Mouse (Mus musculus): Measurements from ENCODE around the gene Tnfrsf1a. TPM values are rescaled to one million over a fixed set of nuclear protein-coding genes. Genes with fewer than 3 reads are reported as not detected.

Tnfrsf1a gene
- polyA plus RNA-seq, 1 experiment from 2014 or later: 37.0 TPM

- Histone ChIP-seq H3K36me3 (ENCODE audit: control insufficient read depth, insufficient read depth, low read length) (no peaks in the 10 kb centered on the region), H3K9me3 (replicated peaks; ENCODE audit: control insufficient read depth, low read length) (no peaks in the 10 kb centered on the region), H3K9ac (ENCODE audit: low read depth, low read length) (no peak overlapping the region), H3K4me3 (ENCODE audit: low read depth, low read length) (no peak overlapping the region), H3K27ac (ENCODE audit: low read depth, low read length) (no peak overlapping the region), H3K4me1 (ENCODE audit: control insufficient read depth, insufficient read depth, low read length) (peaks cover 7% of the 10 kb centered on the region; the same call in 1 of the 2 replicates), H3K27me3 (ENCODE audit: control insufficient read depth, insufficient read depth, low read length) (peaks cover 44% of the 10 kb centered on the region), H3K4me2 (no peak overlapping the region)
- ATAC-seq (replicated peaks; ENCODE audit: insufficient number of reproducible peaks, low FRiP score, low TSS enrichment): no peak
Measured at GRCm38 (mm10) chr6:125319919-125320296, 29.3 kb upstream of the Tnfrsf1a start.

- 89% methylated on average over 1 of the region's 1 CpGs for WGBS (ENCODE audit: insufficient replicate concordance)
- Histone ChIP-seq H3K4me3 (ENCODE audit: low read depth, low read length) (no peak within 1 kb of the TSS), H3K4me1 (ENCODE audit: control insufficient read depth, insufficient read depth, low read length) (peaks cover 9% of the 10 kb centered on the region), H3K9ac (ENCODE audit: low read depth, low read length) (no peak within 1 kb of the TSS), H3K27me3 (ENCODE audit: control insufficient read depth, insufficient read depth, low read length) (peaks cover 46% of the 10 kb centered on the region), H3K27ac (ENCODE audit: low read depth, low read length) (no peak within 1 kb of the TSS), H3K36me3 (ENCODE audit: control insufficient read depth, insufficient read depth, low read length) (no peaks in the 10 kb centered on the region), H3K4me2 (peak within 1 kb of the TSS; percentile 1; the same call in 1 of the 2 replicates), H3K9me3 (replicated peaks; ENCODE audit: control insufficient read depth, low read length) (no peaks in the 10 kb centered on the region)
- no peak for ATAC-seq (replicated peaks; ENCODE audit: insufficient number of reproducible peaks, low FRiP score, low TSS enrichment)
Measured at GRCm38 (mm10) chr6:125320323-125320722, 28.8 kb upstream of the Tnfrsf1a start, which contains the start of gene Scnn1a. TSS of gene Scnn1a (plus strand) at chr6:125320659.

- WGBS (ENCODE audit: insufficient replicate concordance): 11% methylated on average over 26 of the region's 26 CpGs
- Histone ChIP-seq H3K4me1 (ENCODE audit: control insufficient read depth, insufficient read depth, low read length) (peaks cover 12% of the 10 kb centered on the region), H3K4me3 (ENCODE audit: low read depth, low read length) (no peak overlapping the region), H3K27ac (ENCODE audit: low read depth, low read length) (no peak overlapping the region), H3K9me3 (replicated peaks; ENCODE audit: control insufficient read depth, low read length) (no peaks in the 10 kb centered on the region), H3K9ac (ENCODE audit: low read depth, low read length) (no peak overlapping the region), H3K36me3 (ENCODE audit: control insufficient read depth, insufficient read depth, low read length) (no peaks in the 10 kb centered on the region), H3K27me3 (ENCODE audit: control insufficient read depth, insufficient read depth, low read length) (peaks cover 46% of the 10 kb centered on the region), H3K4me2 (peak overlapping the region; percentile 1; the same call in 1 of the 2 replicates)
- no peak for ATAC-seq (replicated peaks; ENCODE audit: insufficient number of reproducible peaks, low FRiP score, low TSS enrichment)
Measured at GRCm38 (mm10) chr6:125321114-125321855, 27.9 kb upstream of the Tnfrsf1a start.

GRCm38 (mm10) chr6:125322794-125323193, 26.4 kb upstream of the Tnfrsf1a start:
- H3K4me3 ChIP-seq (ENCODE audit: low read depth, low read length): no peak overlapping the region
- WGBS (ENCODE audit: insufficient replicate concordance): 59% methylated on average over 13 of the region's 13 CpGs

GRCm38 (mm10) chr6:125323547-125323946, 25.6 kb upstream of the Tnfrsf1a start:
- ATAC-seq (replicated peaks; ENCODE audit: insufficient number of reproducible peaks, low FRiP score, low TSS enrichment): no peak
- Histone ChIP-seq H3K9me3 (replicated peaks; ENCODE audit: control insufficient read depth, low read length) (no peaks in the 10 kb centered on the region), H3K4me1 (ENCODE audit: control insufficient read depth, insufficient read depth, low read length) (peaks cover 9% of the 10 kb centered on the region), H3K4me3 (ENCODE audit: low read depth, low read length) (no peak overlapping the region), H3K27me3 (ENCODE audit: control insufficient read depth, insufficient read depth, low read length) (peaks cover 46% of the 10 kb centered on the region), H3K9ac (ENCODE audit: low read depth, low read length) (no peak overlapping the region), H3K27ac (ENCODE audit: low read depth, low read length) (no peak overlapping the region), H3K4me2 (no peak overlapping the region), H3K36me3 (ENCODE audit: control insufficient read depth, insufficient read depth, low read length) (no peaks in the 10 kb centered on the region)
- 52% methylated on average over 6 of the region's 6 CpGs for WGBS (ENCODE audit: insufficient replicate concordance)

More at GRCm38 (mm10) chr6:125322794-125323193, 26.4 kb upstream of the Tnfrsf1a start:
- Histone ChIP-seq H3K36me3 (ENCODE audit: control insufficient read depth, insufficient read depth, low read length) (no peaks in the 10 kb centered on the region), H3K4me2 (no peak overlapping the region), H3K9me3 (replicated peaks; ENCODE audit: control insufficient read depth, low read length) (no peaks in the 10 kb centered on the region), H3K27me3 (ENCODE audit: control insufficient read depth, insufficient read depth, low read length) (peaks cover 46% of the 10 kb centered on the region), H3K9ac (ENCODE audit: low read depth, low read length) (no peak overlapping the region), H3K4me1 (ENCODE audit: control insufficient read depth, insufficient read depth, low read length) (peaks cover 9% of the 10 kb centered on the region), H3K27ac (ENCODE audit: low read depth, low read length) (no peak overlapping the region)
- no peak for ATAC-seq (replicated peaks; ENCODE audit: insufficient number of reproducible peaks, low FRiP score, low TSS enrichment)

GRCm38 (mm10) chr6:125325337-125325736, 23.8 kb upstream of the Tnfrsf1a start:
- Histone ChIP-seq H3K4me1 (ENCODE audit: control insufficient read depth, insufficient read depth, low read length) (peaks cover 9% of the 10 kb centered on the region), H3K4me2 (no peak overlapping the region), H3K9ac (ENCODE audit: low read depth, low read length) (no peak overlapping the region; the same call in 1 of the 2 replicates), H3K4me3 (ENCODE audit: low read depth, low read length) (no peak overlapping the region), H3K9me3 (replicated peaks; ENCODE audit: control insufficient read depth, low read length) (no peaks in the 10 kb centered on the region), H3K36me3 (ENCODE audit: control insufficient read depth, insufficient read depth, low read length) (no peaks in the 10 kb centered on the region), H3K27ac (ENCODE audit: low read depth, low read length) (no peak overlapping the region), H3K27me3 (ENCODE audit: control insufficient read depth, insufficient read depth, low read length) (peaks cover 36% of the 10 kb centered on the region)
- ATAC-seq (replicated peaks; ENCODE audit: insufficient number of reproducible peaks, low FRiP score, low TSS enrichment): no peak
- 32% methylated on average over 6 of the region's 6 CpGs for WGBS (ENCODE audit: insufficient replicate concordance)

GRCm38 (mm10) chr6:125328243-125328642, 20.9 kb upstream of the Tnfrsf1a start:
- H3K36me3 ChIP-seq (ENCODE audit: control insufficient read depth, insufficient read depth, low read length): no peaks in the 10 kb centered on the region
- H3K27me3 ChIP-seq (ENCODE audit: control insufficient read depth, insufficient read depth, low read length): peaks cover 7% of the 10 kb centered on the region
- ATAC-seq (replicated peaks; ENCODE audit: insufficient number of reproducible peaks, low FRiP score, low TSS enrichment): no peak
- H3K9ac ChIP-seq (ENCODE audit: low read depth, low read length): no peak overlapping the region
- H3K4me3 ChIP-seq (ENCODE audit: low read depth, low read length): no peak overlapping the region
- no peak overlapping the region for H3K27ac ChIP-seq (ENCODE audit: low read depth, low read length)
- H3K9me3 ChIP-seq (replicated peaks; ENCODE audit: control insufficient read depth, low read length): no peaks in the 10 kb centered on the region
- H3K4me1 ChIP-seq (ENCODE audit: control insufficient read depth, insufficient read depth, low read length): peaks cover 5% of the 10 kb centered on the region; the same call in 1 of the 2 replicates
- 74% methylated on average over 5 of the region's 5 CpGs for WGBS (ENCODE audit: insufficient replicate concordance)
- no peak overlapping the region for H3K4me2 ChIP-seq

GRCm38 (mm10) chr6:125330626-125331326, 18.4 kb upstream of the Tnfrsf1a start:
- Histone ChIP-seq H3K4me2 (peak overlapping the region; percentile 85), H3K27me3 (ENCODE audit: control insufficient read depth, insufficient read depth, low read length) (no peaks in the 10 kb centered on the region), H3K9ac (ENCODE audit: low read depth, low read length) (peak overlapping the region; percentile 75), H3K9me3 (replicated peaks; ENCODE audit: control insufficient read depth, low read length) (no peaks in the 10 kb centered on the region), H3K36me3 (ENCODE audit: control insufficient read depth, insufficient read depth, low read length) (no peaks in the 10 kb centered on the region), H3K27ac (ENCODE audit: low read depth, low read length) (no peak overlapping the region), H3K4me3 (ENCODE audit: low read depth, low read length) (peak overlapping the region; percentile 55), H3K4me1 (ENCODE audit: control insufficient read depth, insufficient read depth, low read length) (no peaks in the 10 kb centered on the region)
- peak; percentile 81 for ATAC-seq (replicated peaks; ENCODE audit: insufficient number of reproducible peaks, low FRiP score, low TSS enrichment)
- WGBS (ENCODE audit: insufficient replicate concordance): under 1% methylated on average over 39 of the region's 39 CpGs

Measured in heart, embryonic 11.5 days (tissue).